Mouse (Mus musculus) frontal cortex, postnatal 36 days (tissue): ENCODE measurements around the gene Bcl2.
A peak's percentile ranks its signal among the peaks of the same experiment; 100 is the strongest.

Experiments
- DNase-seq, 2 experiments: peaks; one replicate each; pipeline ENCODE4 v3.0.0; 2022; ENCODE audit warnings: low spot score in 2 of 2

Gene Bcl2

GRCm38 (mm10) chr1:106513890-106514643, 200.0 kb downstream of the Bcl2 start:
- no peak for DNase-seq

- DNase-seq = no peak
These were observed 200.6 kb downstream of the Bcl2 start for GRCm38 (mm10) chr1:106513481-106513880.

GRCm38 (mm10) chr1:106511593-106511992, 202.5 kb downstream of the Bcl2 start:
- DNase-seq = peak; percentile 60 to 71

GRCm38 (mm10) chr1:106507556-106507955, 206.5 kb downstream of the Bcl2 start:
- DNase-seq = no peak

GRCm38 (mm10) chr1:106503910-106504309, 210.2 kb downstream of the Bcl2 start:
- DNase-seq = no peak

GRCm38 (mm10) chr1:106503407-106503806, 210.7 kb downstream of the Bcl2 start:
- DNase-seq = no peak

- no peak for DNase-seq
These were observed 216.1 kb downstream of the Bcl2 start for GRCm38 (mm10) chr1:106497999-106498398.
